Mouse (Mus musculus): ENCODE results near the gene Ifit1bl1.
"Not testable (repeated sequence)": the region's sequence is repeated elsewhere in the genome, so short reads cannot be mapped to it uniquely, and the experiment has no call there.

Gene Ifit1bl1

DNA sequence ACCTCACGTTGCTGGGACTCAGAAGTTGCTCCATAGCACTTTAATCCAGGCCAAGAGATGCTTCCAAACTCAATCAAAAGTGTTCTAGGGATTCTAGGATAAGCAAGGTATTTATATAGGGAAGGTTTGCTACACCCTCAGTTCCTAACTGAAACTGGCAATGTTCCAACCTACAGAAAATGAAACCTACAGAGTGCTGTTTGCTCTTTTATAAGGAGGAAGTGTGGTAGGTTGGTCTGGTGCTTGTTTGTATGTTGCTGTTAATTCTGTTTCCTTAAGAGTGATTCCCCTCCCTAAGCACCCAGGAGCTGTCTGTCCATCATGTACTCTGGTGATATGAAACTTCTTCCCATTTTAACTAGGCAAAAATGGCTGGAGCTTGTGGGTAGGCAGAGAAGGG, at the start of gene Ifit1bl1:
TSS of gene Ifit1bl1 (minus strand) at position 69 of the 400 bp plus-strand sequence.
- DNase-seq (ENCODE audit: extremely low read depth, low read depth, low spot score), result not testable (repeated sequence)

DNA sequence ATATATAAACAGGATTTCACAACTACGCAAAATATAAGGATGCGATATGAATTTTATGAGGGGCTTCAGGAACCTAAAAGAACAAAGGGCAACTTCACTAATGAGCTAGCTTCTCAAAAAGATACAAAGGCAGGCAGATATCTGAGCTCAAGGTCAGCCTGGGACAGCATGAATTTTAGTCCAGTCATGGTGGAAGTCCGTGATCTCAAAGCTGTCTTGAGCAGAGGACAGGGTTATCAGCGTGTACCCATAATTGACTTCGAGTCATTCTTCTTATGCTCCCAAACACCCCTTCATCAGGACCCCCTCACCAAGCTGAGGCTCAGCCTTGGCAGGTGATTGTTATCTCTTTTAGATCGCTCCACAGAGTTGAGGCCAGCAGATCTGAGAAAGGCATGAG, 49.2 kb upstream of the Ifit1bl1 start:
- no peak for DNase-seq (ENCODE audit: extremely low read depth, low read depth, low spot score)

DNA sequence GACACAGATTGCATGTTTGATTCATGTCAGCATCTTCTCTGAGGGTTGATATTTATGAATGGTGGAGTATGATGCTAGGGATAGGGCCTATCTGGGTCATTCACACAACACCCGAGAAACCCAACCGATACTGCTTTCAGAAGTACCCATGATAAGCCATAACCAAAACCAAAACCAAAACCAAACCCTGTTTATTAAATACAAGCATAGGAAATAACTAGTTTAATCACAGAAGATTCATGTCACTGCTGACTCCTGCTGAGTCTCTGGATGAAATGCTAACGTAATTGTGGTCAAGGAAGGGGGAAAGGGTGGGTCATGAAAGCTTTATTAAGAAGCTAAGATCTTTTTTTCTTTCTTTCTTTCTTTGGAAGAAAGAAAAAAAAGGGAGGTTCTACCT, 48.5 kb upstream of the Ifit1bl1 start:
- DNase-seq (ENCODE audit: extremely low read depth, low read depth, low spot score), result no peak

DNA sequence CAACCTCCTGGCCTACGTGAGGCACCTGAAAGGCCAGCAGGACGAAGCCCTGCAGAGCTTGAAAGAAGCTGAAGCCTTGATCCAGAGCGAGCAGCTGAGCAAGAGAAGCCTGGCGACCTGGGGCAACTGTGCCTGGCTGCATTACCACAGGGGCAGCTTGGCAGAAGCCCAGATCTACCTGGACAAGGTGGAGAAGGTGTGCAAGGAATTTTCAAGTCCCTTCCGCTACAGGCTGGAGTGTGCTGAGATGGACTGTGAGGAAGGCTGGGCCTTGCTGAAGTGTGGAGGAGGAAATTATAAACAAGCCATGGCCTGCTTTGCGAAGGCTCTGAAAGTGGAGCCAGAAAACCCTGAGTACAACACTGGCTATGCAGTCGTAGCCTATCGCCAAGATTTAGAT, 45.9 kb upstream of the Ifit1bl1 start:
- DNase-seq (ENCODE audit: extremely low read depth, low read depth, low spot score), result not testable (repeated sequence)

DNA sequence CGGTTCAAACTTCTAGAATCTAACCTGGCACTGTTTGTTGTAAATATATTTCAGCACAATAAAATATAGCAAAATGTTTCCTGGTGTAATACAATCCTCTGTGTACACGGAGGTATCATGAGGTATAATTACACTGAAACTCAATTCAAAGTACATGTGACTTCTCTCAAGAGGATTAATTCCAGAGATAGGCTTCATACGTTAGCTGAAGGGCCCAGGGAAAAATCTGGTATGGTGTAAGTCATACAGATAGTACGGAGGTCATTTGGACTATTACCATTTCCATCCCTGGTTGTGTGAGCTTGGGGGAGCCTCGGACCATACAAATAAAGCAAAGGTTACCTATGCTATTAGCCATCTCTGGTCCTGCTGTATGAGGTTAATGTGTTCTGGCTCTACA, 40.9 kb upstream of the Ifit1bl1 start:
- no peak for DNase-seq (ENCODE audit: extremely low read depth, low read depth, low spot score)

DNA sequence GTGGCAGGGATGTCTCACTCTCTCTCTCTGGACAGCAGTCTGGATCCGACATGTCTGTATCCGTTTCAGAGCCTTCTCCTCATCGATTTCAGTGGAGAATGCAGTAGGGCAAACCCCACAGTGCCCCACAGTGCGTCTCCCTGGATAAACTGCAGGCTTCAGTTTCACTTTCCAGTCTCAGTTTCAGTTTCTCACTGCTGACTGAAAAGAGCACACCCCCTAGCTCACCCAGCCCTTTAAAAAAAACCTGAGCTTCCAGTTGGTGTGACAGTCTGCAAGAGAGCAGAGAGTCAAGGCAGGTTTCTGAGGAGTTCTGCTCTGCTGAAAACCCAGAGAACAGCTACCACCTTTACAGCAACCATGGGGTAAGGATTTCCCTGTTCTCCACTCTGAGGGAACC, 38.9 kb upstream of the Ifit1bl1 start, which contains the start of the genes Ifit1bl2 and Ifit1:
TSS of gene Ifit1bl2 (minus strand) at position 121 of the 400 bp plus-strand sequence.
TSS of gene Ifit1 (plus strand) at position 249 of the 400 bp plus-strand sequence.
- no peak for DNase-seq (ENCODE audit: extremely low read depth, low read depth, low spot score)

DNA sequence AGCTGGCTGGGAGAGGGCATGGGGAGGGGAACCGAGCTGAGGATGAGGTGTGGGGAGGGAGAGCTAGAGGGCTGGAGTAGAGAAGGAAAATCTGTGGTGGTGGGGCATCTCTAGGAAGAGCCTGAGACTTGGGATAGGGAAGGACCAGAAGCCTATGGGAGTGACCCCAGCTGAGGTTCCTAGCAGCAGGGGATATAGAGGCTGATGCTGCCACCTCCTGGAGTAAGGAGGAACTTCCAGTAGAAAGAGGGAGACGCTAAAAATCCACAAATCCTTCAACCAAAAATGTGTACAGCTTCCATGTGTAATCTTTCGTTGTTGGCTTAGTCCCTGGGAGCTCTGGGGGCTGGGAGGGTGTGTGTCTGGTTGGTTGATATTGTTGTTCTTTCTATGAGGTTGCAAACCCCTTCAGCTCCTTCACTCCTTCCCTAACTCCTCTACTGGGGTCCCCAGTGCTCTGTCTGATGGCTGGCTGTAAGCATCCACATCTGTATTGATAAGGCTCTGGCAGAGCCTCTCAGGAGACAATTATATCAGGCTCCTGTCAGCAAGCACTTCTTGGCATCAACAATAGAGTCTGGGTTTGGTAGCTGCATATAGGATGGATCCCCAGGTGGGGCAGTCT, 35.3 kb upstream of the Ifit1bl1 start:
- no peak for DNase-seq (ENCODE audit: extremely low read depth, low read depth, low spot score)

DNA sequence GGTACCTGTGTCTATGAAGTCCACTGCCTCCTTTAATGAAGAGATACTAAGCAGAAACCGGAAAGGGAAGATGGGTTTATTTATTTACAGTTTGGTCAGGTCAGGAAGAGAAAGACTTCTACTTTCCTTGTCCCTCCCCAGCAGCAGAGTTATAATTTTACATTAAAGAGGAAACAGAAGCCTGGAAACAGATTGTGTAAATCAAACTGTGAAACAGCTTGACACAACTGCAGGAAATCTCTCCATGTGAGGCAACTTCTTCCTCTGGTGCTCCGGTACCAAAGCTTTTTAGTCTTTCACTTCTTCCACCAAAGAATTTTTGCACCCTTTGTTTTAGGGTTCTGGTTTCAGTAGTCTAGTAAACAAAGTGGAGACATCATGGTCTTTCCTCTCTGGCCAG, 31.7 kb upstream of the Ifit1bl1 start:
- DNase-seq (ENCODE audit: extremely low read depth, low read depth, low spot score), result no peak

DNA sequence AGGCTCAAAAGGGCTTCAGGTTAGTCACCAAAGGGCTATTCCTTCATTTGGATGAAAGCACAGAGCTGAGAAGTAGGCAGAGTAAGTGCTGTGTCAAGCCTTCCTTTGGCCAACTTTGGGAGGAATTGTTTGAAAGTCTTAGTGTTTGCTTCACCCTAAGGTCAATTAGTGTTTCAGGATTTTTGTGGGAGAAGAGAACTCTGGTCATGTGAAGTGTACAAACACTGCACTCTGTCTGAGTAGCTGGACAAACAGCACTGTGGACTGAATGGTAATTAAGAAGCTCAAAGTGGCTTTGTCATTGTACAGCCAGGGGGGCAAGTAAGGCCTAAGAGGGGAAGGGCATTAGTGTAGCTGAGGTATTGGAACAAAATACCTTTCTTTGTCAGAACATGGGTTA, 29.7 kb upstream of the Ifit1bl1 start:
- DNase-seq (ENCODE audit: extremely low read depth, low read depth, low spot score), result no peak

DNA sequence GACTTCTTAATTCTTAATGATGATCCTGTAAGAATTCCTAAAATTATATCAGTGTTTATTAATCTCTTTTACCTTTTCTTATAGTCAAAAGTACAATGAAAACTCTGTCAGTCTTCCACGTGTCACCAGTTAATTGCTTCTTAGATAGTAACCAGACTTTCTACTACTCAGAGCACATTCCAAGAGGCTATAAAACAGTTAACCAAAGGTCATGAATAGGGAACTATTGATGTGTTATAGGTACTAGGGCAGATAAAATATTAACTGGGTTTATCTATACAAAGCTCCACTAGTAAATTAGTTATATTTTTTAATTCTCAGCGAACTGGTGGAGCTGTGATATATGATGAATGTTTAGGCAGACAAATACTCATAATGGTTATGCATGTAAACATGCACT, 25.7 kb upstream of the Ifit1bl1 start:
- DNase-seq (ENCODE audit: extremely low read depth, low read depth, low spot score), result no peak

DNA sequence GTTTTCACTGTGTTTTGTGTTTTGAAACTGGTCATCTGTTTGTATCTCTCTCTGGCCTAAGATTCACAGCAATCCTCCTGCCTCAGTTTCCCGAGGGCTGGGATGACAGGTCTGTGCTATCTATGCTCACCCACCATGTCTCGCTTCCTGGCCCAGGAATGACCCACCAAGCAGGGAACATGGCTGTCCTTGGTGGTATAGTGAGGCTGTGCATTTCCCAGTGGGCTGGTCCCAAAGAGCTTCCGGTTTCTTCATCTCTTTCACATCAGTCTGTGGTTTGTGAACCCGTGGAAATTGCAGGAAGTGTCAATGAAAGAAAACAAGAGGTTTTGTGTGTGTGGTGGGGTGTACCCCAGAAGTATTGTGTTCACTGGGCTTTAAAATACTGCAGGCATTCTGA, 22.9 kb upstream of the Ifit1bl1 start:
- DNase-seq (ENCODE audit: extremely low read depth, low read depth, low spot score), result no peak

DNA sequence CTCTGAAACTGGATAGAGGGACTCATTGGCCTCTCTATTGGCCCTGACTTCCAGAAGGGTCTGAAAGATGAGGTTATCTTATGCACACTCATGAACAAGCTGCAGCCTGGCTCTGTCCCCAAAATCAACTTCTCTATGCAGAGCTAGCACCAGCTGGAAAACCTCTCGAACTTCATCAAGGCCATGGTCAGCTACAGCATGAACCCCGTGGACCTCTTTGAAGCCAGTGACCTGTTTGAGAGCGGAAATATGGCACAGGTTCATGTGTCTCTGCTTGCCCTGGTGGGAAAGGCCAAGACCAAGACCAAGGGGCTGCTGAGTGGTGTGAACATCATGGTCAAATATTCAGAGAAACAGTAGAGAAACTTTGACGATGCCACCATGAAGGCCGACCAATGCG, 22.0 kb upstream of the Ifit1bl1 start:
- no peak for DNase-seq (ENCODE audit: extremely low read depth, low read depth, low spot score)

DNA sequence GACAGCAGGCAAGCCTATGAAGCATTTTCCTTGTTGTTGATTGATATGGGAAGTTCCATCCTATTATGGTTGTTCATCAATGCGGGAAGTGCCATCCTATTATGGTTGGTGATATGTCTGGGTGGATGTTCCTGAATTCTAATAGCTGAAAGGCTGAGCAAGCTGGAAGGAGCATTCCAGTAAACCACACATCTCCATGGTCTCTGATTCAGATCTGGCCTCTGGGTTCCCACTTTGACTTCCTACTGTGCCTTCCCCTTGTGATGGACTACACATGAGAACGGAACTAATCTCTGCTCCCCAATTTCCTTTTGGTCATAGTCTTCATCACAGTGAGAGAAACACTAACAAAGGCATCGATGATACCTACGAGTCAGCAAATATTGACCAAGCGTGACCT, 19.1 kb upstream of the Ifit1bl1 start:
- no peak for DNase-seq (ENCODE audit: extremely low read depth, low read depth, low spot score)

DNA sequence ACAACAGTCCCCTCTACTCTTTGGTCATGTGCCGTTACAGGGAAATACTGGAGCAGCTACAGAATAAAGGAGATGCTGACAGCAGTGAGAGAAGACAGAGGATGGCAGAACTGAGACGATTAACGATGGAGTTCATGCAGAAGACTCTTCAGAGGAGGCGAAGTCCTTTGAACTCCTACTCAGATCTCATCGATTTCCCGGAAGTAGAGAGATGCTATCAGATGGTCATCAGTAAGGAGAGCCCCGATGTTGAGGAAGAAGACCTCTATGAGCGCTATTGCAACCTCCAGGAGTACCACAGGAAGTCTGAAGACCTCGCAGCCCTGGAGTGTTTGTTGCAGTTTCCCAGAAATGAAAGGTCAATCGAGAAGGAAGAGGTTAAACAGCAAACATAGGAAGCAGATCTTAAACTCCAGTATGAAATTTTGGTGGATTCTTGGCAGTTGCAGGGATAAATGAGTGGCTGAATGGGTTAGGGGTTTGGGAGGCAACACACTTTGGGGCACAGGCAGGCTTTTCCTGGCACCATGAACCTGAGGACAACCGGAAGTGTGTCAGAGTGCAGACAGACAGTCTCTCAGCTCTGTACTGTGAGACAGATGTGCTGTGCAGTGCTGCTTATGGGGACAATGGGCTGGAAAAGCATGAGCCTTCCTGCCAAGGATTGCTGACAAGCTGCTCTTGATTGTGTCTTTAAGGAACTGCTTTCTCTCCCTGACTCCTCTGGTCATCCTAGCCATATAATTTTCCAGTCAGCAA, 10.7 kb upstream of the Ifit1bl1 start:
- DNase-seq (ENCODE audit: extremely low read depth, low read depth, low spot score), result not testable (repeated sequence)

DNA sequence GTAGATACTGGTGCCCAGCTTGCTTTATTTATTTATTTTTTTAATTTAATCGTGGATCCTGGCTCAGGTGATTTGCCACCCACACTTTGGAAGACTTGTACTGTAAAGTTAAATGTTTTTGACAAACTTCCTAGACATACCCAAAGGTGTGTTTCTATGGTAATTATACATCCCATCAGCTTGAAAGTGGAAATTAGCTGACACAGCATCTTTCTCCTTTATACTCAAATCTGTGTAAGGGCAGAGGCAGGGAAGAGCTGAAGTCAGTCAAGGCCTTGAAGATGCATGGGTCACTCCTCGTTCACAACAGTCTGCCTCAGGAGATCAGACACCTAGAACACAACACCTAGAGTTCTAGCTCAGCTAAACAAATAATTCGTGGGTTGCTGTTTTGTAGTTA, 8.4 kb upstream of the Ifit1bl1 start:
- DNase-seq (ENCODE audit: extremely low read depth, low read depth, low spot score), result not testable (repeated sequence)

DNA sequence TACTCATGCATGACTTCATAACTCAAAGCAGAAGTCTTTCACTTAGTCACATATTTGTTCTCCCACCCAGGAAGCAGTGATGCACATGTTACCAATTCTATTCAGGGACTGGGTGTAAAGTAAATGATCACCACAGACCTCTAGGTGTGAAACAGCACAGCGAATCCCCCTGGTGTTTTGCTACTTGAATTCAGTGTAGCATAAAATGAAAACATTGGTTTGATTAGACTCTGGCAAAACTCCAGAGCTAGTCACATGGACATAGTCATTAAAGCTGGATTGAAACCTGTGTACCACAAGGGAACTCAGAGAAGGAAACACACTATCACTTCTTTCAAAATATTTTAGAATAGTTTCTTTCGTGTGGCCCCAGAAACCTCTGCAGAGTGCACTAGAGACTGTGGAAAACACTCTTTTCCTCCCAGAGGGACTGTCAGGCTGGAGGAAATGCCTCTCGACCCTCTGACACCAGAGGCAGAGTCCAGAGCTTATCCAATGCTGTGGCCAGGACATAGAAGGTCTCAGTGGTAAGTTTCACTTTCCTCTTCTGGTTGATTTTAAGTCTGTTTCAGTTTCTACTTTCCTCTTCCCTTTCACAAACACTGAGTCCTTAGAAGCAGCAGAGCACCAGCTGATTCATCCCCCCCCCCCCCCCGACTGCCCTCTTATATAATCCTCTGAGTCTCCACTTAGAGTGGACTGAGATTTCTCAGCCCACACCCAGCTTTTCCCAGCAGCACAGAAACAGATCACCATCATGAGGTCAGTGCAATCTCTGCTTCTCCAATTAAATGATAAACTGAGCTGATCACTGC, 5.7 kb upstream of the Ifit1bl1 start, which contains the start of gene Ifit3b:
TSS of gene Ifit3b (plus strand) at position 734 of the 815 bp plus-strand sequence.
- DNase-seq (ENCODE audit: extremely low read depth, low read depth, low spot score), result not testable (repeated sequence)

DNA sequence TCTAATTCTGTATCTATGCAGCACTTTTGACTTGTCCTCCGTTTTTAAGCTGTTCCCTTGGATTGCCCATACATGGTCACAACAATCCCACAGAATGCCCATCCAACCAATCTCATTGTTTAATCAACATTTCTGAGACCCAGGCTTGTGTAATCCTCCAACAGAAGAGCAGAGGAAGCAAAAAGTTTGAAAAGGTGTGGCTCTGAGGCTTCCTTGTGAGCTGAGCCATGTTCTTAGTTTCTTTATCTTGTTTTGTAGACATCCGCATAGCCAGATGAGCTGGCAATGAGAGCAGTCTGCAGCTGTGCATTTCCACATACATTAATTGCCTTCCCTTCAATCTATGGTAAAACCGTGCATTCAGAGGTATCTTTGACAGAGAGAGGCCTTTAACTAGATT, 3.7 kb upstream of the Ifit1bl1 start:
- DNase-seq (ENCODE audit: extremely low read depth, low read depth, low spot score), result no peak

DNA sequence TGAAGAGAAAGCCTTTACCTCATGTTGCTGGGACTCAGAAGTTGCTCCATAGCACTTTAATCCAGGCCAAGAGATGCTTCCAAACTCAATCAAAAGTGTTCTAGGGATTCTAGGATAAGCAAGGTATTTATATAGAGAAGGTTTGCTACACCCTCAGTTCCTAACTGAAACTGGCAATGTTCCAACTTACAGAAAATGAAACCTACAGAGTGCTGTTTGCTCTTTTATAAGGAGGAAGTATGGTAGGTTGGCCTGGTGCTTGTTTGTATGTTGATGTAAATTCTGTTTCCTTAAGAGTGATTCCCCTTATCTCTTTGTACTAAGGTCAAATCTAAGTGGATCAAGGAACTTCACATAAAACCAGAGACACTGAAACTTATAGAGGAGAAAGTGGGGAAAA, 2.5 kb downstream of the Ifit1bl1 start:
- not testable (repeated sequence) for DNase-seq (ENCODE audit: extremely low read depth, low read depth, low spot score)

DNA sequence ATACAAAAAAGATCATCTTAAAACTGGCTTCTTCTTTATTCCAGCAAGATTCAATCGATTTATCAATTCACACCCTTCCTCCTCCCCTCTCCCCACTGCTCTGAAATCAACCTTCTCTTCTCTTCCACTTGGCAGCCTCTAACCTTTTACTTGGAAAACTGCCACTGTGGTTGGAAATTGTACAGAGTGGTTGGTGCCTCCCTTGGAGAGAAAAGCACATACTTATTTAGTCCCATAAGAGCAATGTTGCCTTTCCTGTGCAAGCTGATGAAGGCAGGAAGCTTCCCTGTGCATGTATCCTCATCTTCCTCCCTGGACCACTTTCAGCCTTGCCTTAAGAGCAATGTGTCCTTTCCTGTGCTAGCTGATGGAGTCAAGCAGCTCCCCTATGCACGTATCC, 3.4 kb downstream of the Ifit1bl1 start:
- DNase-seq (ENCODE audit: extremely low read depth, low read depth, low spot score), result no peak

DNA sequence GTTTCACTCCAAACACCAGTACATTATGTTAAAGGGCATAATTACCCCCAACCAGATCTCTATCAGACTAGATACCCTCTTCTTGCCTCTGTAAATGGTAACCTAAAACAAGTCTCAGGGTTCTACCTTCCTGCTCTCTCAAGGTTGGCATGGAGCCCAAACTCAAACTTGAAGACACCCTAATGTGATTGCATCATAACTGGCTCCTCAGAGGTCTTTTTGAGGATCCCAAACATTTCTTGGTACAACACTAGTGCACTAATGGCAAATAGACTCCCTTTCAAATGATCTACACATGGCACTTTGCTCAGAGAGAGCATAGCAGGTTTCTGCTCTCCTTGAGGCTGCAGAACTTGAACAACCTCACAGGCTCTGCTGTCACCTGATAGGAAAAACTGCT, 4.9 kb downstream of the Ifit1bl1 start:
- no peak for DNase-seq (ENCODE audit: extremely low read depth, low read depth, low spot score)

DNA sequence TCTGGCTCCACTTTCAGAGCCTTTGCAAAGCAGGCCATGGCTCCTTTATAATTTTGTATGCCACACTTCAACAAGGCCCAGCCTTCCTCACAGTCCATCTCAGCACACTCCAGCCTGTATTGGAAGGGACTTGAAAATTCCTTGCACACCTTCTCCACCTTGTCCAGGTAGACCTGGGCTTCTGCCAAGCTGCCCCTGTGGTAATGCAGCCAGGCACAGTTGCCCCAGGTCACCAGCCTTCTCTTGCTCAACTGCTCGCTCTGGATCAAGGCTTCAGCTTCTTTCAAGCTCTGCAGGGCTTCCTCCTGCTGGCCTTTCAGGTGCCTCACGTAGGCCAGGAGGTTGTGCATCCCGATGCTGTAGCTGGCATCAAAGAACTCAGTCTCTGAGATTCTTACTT, 7.2 kb downstream of the Ifit1bl1 start:
- not testable (repeated sequence) for DNase-seq (ENCODE audit: extremely low read depth, low read depth, low spot score)

DNA sequence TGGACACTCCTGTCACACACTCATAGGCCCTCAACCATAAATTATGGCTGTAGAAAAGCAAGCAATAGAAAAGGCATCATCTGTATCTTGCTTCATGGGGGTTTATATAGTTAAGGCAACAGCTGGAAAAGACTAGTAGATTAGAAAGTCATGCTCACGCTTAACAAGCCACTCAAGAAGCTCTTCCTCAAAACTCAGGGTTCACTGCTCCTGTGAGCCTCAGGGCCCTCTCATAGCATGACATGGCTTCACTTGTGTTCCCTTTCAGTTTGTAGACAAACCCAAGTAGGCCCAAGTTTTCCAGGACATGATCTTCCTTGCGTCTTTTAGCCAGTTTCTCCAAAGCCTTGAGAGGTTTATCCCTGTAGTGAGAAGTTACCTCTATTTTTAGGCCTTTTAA, 8.3 kb downstream of the Ifit1bl1 start:
- no peak for DNase-seq (ENCODE audit: extremely low read depth, low read depth, low spot score)

Measured in fat pad, adult 2 months (tissue).